Mouse (Mus musculus): ENCODE measurements around the gene Trim14. TPM values are rescaled to one million over a fixed set of nuclear protein-coding genes. Genes with fewer than 3 reads are reported as not detected.
"Not testable (repeated sequence)": the region's sequence is repeated elsewhere in the genome, so short reads cannot be mapped to it uniquely, and the experiment has no call there.

Trim14 gene
- 1.9 and 2.3 TPM in 2 replicates for polyA plus RNA-seq (2015; fragmentation: Nextera tagmentation; extraction: Ambion mirVana)

- peak within 1 kb of the TSS; percentile 52 for H3K4me3 ChIP-seq
- H3K9me3 ChIP-seq, result no peaks in the 10 kb centered on the region
- no peak within 1 kb of the TSS for H3K27ac ChIP-seq
- ATAC-seq (ENCODE audit: insufficient number of reproducible peaks, insufficient read depth, low FRiP score, low TSS enrichment, low read depth), result no peak
- H3K4me2 ChIP-seq, result peak within 1 kb of the TSS; percentile 88
- H3K9ac ChIP-seq, result peak within 1 kb of the TSS; percentile 62
- H3K36me3 ChIP-seq, result no peaks in the 10 kb centered on the region
- H3K27me3 ChIP-seq, result peaks cover 63% of the 10 kb centered on the region
- under 1% methylated on average over 44 of the region's 46 CpGs for WGBS
- H3K4me1 ChIP-seq, result peaks cover 22% of the 10 kb centered on the region
Measured at GRCm38 (mm10) chr4:46535840-46536361, at the start of gene Trim14. Gene Trim14, minus strand, starts transcription at chr4:46536141.

GRCm38 (mm10) chr4:46585041-46585810 is 49.3 kb upstream of the Trim14 start:
- 77% methylated on average over 13 of the region's 13 CpGs for WGBS
- no peaks in the 10 kb centered on the region for H3K27me3 ChIP-seq
- no peak overlapping the region for H3K27ac ChIP-seq
- no peaks in the 10 kb centered on the region for H3K9me3 ChIP-seq
- ATAC-seq (ENCODE audit: insufficient number of reproducible peaks, insufficient read depth, low FRiP score, low TSS enrichment, low read depth), result no peak
- no peak overlapping the region for H3K4me3 ChIP-seq
- 0 out of 2 replicates have a peak, but pooled peaks cover 3% of the 10 kb centered on the region for H3K4me1 ChIP-seq
- no peak overlapping the region for H3K4me2 ChIP-seq
- H3K9ac ChIP-seq, result 0 out of 2 replicates have a peak overlapping the region, but pooled peaks have one; percentile 7
- H3K36me3 ChIP-seq, result no peaks in the 10 kb centered on the region

DNA sequence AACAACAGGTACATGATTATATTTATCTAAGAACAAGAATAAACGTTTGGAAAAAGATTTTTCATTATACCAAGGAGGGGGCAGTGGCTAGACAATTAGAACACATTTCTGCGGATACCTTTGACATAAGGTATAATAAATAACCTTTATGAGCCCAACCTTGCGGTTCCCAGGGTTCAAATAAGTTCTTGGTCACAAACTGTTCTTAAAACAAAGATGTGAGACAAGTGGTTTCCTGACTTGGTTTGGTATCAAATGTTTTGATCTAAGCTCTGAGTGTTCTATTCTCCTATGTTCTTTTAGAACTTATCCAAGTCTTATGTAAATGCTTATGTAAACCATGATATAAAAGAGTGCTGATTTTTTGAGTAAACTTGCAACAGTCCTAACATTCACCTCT is 48.6 kb upstream of the Trim14 start:
- ATAC-seq (ENCODE audit: insufficient number of reproducible peaks, insufficient read depth, low FRiP score, low TSS enrichment, low read depth), result not testable (repeated sequence)

DNA sequence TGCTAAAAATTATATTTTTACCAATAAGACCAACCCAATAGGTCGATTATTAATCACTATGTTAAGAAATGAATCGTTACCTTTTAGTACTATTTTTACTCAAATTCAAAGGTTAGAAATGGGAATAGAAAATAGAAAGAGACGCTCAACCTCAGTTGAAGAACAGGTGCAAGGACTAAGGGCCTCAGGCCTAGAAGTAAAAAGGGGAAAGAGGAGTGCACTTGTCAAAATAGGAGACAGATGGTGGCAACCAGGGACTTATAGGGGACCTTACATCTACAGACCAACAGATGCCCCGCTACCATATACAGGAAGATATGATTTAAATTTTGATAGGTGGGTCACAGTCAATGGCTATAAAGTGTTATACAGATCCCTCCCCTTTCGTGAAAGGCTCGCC is 48.1 kb upstream of the Trim14 start:
- H3K4me1 ChIP-seq; ATAC-seq (ENCODE audit: insufficient number of reproducible peaks, insufficient read depth, low FRiP score, low TSS enrichment, low read depth); H3K36me3 ChIP-seq; H3K4me3 ChIP-seq; H3K9me3 ChIP-seq; H3K4me2 ChIP-seq; H3K27me3 ChIP-seq; H3K9ac ChIP-seq; H3K27ac ChIP-seq: not testable (repeated sequence)
- WGBS, result 87% methylated on average over 2 of the region's 6 CpGs

More for the DNA sequence above, 48.6 kb upstream of the Trim14 start:
- 78% methylated on average over 3 of the region's 3 CpGs for WGBS
- not testable (repeated sequence) for H3K27ac ChIP-seq, H3K9ac ChIP-seq, H3K4me2 ChIP-seq, H3K27me3 ChIP-seq, H3K4me1 ChIP-seq, H3K36me3 ChIP-seq, H3K4me3 ChIP-seq, H3K9me3 ChIP-seq

DNA sequence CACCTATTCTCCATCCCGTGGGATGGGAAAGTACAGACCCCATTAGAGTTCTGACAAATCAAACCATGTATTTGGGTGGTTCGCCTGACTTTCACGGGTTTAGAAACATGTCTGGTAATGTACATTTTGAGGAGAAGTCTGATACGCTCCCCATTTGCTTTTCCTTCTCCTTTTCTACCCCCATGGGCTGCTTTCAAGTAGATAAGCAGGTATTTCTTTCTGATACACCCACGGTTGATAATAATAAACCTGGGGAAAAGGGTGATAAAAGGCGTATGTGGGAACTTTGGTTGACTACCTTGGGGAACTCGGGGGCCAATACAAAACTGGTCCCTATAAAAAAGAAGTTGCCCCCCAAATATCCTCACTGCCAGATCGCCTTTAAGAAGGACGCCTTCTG is 46.1 kb upstream of the Trim14 start:
- H3K4me3 ChIP-seq; H3K9ac ChIP-seq; H3K27ac ChIP-seq; H3K4me2 ChIP-seq; H3K9me3 ChIP-seq; ATAC-seq (ENCODE audit: insufficient number of reproducible peaks, insufficient read depth, low FRiP score, low TSS enrichment, low read depth); H3K27me3 ChIP-seq; H3K4me1 ChIP-seq; H3K36me3 ChIP-seq: not testable (repeated sequence)
- 90% methylated on average over 9 of the region's 9 CpGs for WGBS

DNA sequence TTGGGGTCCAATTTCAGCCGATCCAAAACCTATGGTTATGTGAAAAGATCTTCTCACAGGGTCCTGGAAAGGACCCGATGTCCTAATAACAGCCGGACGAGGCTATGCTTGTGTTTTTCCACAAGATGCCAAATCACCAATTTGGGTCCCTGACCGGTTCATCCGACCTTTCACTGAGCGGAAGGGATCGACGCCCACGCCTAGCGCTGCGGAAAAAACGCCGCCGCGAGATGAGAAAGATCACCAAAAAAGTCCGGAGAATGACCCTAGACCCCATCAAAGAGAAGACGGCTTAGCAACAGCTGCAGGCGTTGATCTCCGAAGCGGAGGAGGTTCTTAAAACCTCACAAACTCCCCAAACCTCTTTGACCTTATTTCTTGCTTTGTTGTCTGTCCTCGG is 45.6 kb upstream of the Trim14 start:
- H3K27me3 ChIP-seq; H3K4me3 ChIP-seq; H3K9me3 ChIP-seq; H3K4me2 ChIP-seq; ATAC-seq (ENCODE audit: insufficient number of reproducible peaks, insufficient read depth, low FRiP score, low TSS enrichment, low read depth); H3K27ac ChIP-seq; H3K36me3 ChIP-seq; H3K9ac ChIP-seq; H3K4me1 ChIP-seq: not testable (repeated sequence)
- 92% methylated on average over 22 of the region's 22 CpGs for WGBS

- H3K4me3 ChIP-seq; H3K36me3 ChIP-seq; H3K4me2 ChIP-seq; ATAC-seq (ENCODE audit: insufficient number of reproducible peaks, insufficient read depth, low FRiP score, low TSS enrichment, low read depth); H3K27me3 ChIP-seq; H3K27ac ChIP-seq; H3K4me1 ChIP-seq; H3K9me3 ChIP-seq; H3K9ac ChIP-seq: not testable (repeated sequence)
- 87% methylated on average over 15 of the region's 15 CpGs for WGBS
Measured at GRCm38 (mm10) chr4:46580799-46581243, 44.9 kb upstream of the Trim14 start.

DNA sequence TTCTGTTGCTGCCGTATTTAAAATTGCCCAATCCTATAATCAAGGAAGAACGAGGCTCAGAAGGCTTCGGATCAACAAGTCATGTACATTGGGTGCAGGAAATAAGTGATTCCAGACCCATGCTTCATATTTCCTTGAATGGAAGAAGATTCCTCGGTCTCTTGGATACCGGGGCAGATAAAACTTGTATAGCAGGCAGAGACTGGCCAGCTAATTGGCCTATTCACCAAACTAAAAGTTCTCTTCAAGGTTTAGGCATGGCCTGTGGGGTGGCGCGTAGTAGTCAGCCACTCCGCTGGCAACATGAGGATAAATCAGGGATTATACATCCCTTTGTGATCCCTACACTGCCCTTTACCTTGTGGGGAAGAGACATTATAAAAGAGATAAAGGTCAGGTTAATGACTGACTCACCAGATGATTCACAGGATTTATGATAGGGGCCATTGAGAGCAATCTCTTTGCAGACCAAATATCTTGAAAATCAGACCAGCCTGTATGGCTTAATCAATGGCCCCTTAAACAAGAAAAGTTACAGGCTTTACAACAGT is 42.9 kb upstream of the Trim14 start:
- H3K4me3 ChIP-seq; H3K4me2 ChIP-seq; H3K27ac ChIP-seq; H3K27me3 ChIP-seq; ATAC-seq (ENCODE audit: insufficient number of reproducible peaks, insufficient read depth, low FRiP score, low TSS enrichment, low read depth); H3K36me3 ChIP-seq; H3K9me3 ChIP-seq; H3K9ac ChIP-seq; H3K4me1 ChIP-seq: not testable (repeated sequence)
- WGBS, result 88% methylated on average over 8 of the region's 8 CpGs

DNA sequence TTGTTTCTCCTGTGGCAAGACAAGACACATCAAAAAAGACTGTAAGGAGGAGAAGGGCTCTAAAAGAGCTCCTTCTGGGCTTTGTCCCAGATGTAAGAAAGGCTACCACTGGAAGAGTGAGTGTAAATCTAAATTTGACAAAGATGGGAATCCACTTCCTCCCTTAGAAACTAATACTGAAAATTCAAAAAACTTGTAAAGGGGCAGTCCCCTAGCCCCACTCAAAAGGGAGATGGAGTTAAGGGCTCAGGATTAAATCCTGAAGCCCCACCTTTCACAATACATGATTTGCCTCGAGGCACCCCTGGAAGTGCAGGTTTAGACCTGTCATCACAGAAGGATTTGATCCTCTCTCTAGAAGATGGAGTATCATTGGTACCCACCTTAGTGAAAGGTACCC is 42.3 kb upstream of the Trim14 start:
- Histone ChIP-seq H3K4me3 (no peak overlapping the region), H3K9me3 (0 out of 2 replicates have a peak, but pooled peaks cover 3% of the 10 kb centered on the region), H3K4me1 (no peaks in the 10 kb centered on the region), H3K27ac (no peak overlapping the region), H3K9ac (no peak overlapping the region), H3K4me2 (no peak overlapping the region), H3K27me3 (no peaks in the 10 kb centered on the region), H3K36me3 (no peaks in the 10 kb centered on the region)
- 67% methylated on average over 1 of the region's 1 CpGs for WGBS
- no peak for ATAC-seq (ENCODE audit: insufficient number of reproducible peaks, insufficient read depth, low FRiP score, low TSS enrichment, low read depth)

DNA sequence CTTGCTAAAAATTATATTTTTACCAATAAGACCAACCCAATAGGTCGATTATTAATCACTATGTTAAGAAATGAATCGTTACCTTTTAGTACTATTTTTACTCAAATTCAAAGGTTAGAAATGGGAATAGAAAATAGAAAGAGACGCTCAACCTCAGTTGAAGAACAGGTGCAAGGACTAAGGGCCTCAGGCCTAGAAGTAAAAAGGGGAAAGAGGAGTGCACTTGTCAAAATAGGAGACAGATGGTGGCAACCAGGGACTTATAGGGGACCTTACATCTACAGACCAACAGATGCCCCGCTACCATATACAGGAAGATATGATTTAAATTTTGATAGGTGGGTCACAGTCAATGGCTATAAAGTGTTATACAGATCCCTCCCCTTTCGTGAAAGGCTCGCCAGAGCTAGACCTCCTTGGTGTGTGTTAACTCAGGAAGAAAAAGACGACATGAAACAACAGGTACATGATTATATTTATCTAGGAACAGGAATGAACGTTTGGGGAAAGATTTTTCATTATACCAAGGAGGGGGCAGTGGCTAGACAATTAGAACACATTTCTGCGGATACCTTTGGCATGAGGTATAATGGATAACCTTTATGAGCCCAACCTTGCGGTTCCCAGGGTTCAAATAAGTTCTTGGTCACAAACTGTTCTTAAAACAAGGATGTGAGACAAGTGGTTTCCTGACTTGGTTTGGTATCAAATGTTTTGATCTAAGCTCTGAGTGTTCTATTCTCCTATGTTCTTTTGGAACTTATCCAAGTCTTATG is 39.8 kb upstream of the Trim14 start:
- H3K4me3 ChIP-seq; H3K4me2 ChIP-seq; H3K27ac ChIP-seq; H3K9me3 ChIP-seq; H3K36me3 ChIP-seq; ATAC-seq (ENCODE audit: insufficient number of reproducible peaks, insufficient read depth, low FRiP score, low TSS enrichment, low read depth); H3K9ac ChIP-seq; H3K4me1 ChIP-seq; H3K27me3 ChIP-seq: not testable (repeated sequence)
- WGBS, result 88% methylated on average over 6 of the region's 10 CpGs

GRCm38 (mm10) chr4:46574841-46575240 is 38.9 kb upstream of the Trim14 start:
- no peak overlapping the region for H3K27ac ChIP-seq
- 76% methylated on average over 12 of the region's 12 CpGs for WGBS
- no peaks in the 10 kb centered on the region for H3K36me3 ChIP-seq
- H3K9me3 ChIP-seq, result 0 out of 2 replicates have a peak, but pooled peaks cover 3% of the 10 kb centered on the region
- no peak for ATAC-seq (ENCODE audit: insufficient number of reproducible peaks, insufficient read depth, low FRiP score, low TSS enrichment, low read depth)
- no peaks in the 10 kb centered on the region for H3K27me3 ChIP-seq
- no peaks in the 10 kb centered on the region for H3K4me1 ChIP-seq
- H3K4me2 ChIP-seq, result no peak overlapping the region
- H3K4me3 ChIP-seq, result no peak overlapping the region
- no peak overlapping the region for H3K9ac ChIP-seq
